Mouse (Mus musculus) liver, embryonic 14.5 days (tissue): Measurements from ENCODE around the gene Tbcd. TPM values are rescaled to one million over a fixed set of nuclear protein-coding genes. Genes with fewer than 3 reads are reported as not detected.
A peak's percentile ranks its signal among the peaks of the same experiment; 100 is the strongest.

Experiments used
- ATAC-seq: fragments of 200-750 bp; cut with Nextera tagmentation; 2 replicates; pipeline ENCODE4 v1.8.0; 2017; ENCODE audit warnings: moderate number of reproducible peaks, mild to moderate bottlenecking, moderate library complexity; ENCODE audit not compliant: insufficient read depth
- DNase-seq, 3 experiments: peaks; one replicate each; pipeline ENCODE4 v3.0.0-alpha.2; 2012 to 2013; ENCODE audit warnings: low read depth in 3 of 3, low spot score in 3 of 3
- H3K27ac ChIP-seq: fragments of 300-500 bp; sonication (generic); 2 replicates; pipeline ENCODE4 v1.5.1; 2014; ENCODE audit warnings: moderate library complexity, mild to moderate bottlenecking, control low read depth, inconsistent platforms
- H3K27me3 ChIP-seq: fragments of 300-500 bp; sonication (generic); 2 replicates; pipeline ENCODE4 v1.6.1; 2014; ENCODE audit warnings: mild to moderate bottlenecking, low read length, moderate library complexity; ENCODE audit not compliant: control insufficient read depth, insufficient read depth
- H3K36me3 ChIP-seq: fragments of 300-500 bp; sonication (generic); replicated peaks from 2 replicates; pipeline ENCODE4 v1.6.1; 2014; ENCODE audit warnings: low read depth; ENCODE audit not compliant: control insufficient read depth, insufficient read depth
- H3K4me1 ChIP-seq, 2 experiments: fragments of 200-500 bp in 1 of 2; fragments of 300-500 bp in 1 of 2; sonication (generic) in 1 of 2; replicated peaks; 2 replicates each; pipeline ENCODE4 v1.6.1; 2012 to 2014; ENCODE audit warnings: antibody characterized with exemption in 1 of 2, inconsistent platforms in 1 of 2, low read length in 1 of 2; ENCODE audit not compliant: control insufficient read depth in 2 of 2, insufficient read depth in 2 of 2
- H3K4me2 ChIP-seq: fragments of 300-500 bp; sonication (generic); 2 replicates; pipeline ENCODE4 v1.6.1; 2014; ENCODE audit warnings: low read depth, mild to moderate bottlenecking, control low read depth, moderate library complexity
- H3K4me3 ChIP-seq, 2 experiments: fragments of 200-500 bp in 1 of 2; fragments of 300-500 bp in 1 of 2; sonication (generic) in 1 of 2; 2 replicates each; pipeline ENCODE4 v1.5.1; 2012 to 2014; ENCODE audit warnings: low read depth in 2 of 2, low read length in 2 of 2, mild to moderate bottlenecking in 2 of 2, control low read depth in 1 of 2, inconsistent platforms in 1 of 2, moderate library complexity in 1 of 2; ENCODE audit not compliant: insufficient read depth in 1 of 2
- H3K9ac ChIP-seq: fragments of 300-500 bp; sonication (generic); replicated peaks from 2 replicates; pipeline ENCODE4 v1.6.1; 2014; ENCODE audit warnings: mild to moderate bottlenecking, control low read depth, moderate library complexity
- H3K9me3 ChIP-seq: fragments of 300-500 bp; sonication (generic); 2 replicates; pipeline ENCODE4 v1.6.1; 2016; ENCODE audit warnings: low read length, mixed read lengths; ENCODE audit not compliant: control insufficient read depth
- CTCF ChIP-seq: IDR thresholded peaks from 2 replicates; pipeline ENCODE4 v1.5.1; 2016; ENCODE audit warnings: antibody characterized with exemption, low read depth, control low read depth
- EP300 ChIP-seq: IDR thresholded peaks from 2 replicates; pipeline ENCODE4 v1.6.1; 2016; ENCODE audit warnings: antibody characterized with exemption, low read depth
- WGBS: fragments of 180-500 bp; shearing (Covaris S2); extraction: QIAGEN DNeasy Blood & Tissue Kit; methylation state at CpG from one replicate; pipeline ENCODE4 v1.1.7; 2014; ENCODE audit not compliant: insufficient replicate concordance; 5-methylcytosine and 5-hydroxymethylcytosine counted together
- polyA plus RNA-seq, 2 experiments: library from polyadenylated mRNA; depleted of rRNA in 1 of 2; stranded (reverse) in 1 of 2; unstranded in 1 of 2; fragments of >200 nt; fragmentation: Nextera tagmentation in 1 of 2; extraction: Ambion mirVana in 1 of 2; gene quantifications; 2 replicates each; pipeline versions ENCODE4 v1.2.1 to v1.2.3; 2012 to 2014

Tbcd gene
- 15.0 and 20.4 TPM in 2 replicates for polyA plus RNA-seq (2012; rRNA removed)
- 15.6 and 17.2 TPM in 2 replicates for polyA plus RNA-seq (2014; fragmentation: Nextera tagmentation; extraction: Ambion mirVana)

DNA sequence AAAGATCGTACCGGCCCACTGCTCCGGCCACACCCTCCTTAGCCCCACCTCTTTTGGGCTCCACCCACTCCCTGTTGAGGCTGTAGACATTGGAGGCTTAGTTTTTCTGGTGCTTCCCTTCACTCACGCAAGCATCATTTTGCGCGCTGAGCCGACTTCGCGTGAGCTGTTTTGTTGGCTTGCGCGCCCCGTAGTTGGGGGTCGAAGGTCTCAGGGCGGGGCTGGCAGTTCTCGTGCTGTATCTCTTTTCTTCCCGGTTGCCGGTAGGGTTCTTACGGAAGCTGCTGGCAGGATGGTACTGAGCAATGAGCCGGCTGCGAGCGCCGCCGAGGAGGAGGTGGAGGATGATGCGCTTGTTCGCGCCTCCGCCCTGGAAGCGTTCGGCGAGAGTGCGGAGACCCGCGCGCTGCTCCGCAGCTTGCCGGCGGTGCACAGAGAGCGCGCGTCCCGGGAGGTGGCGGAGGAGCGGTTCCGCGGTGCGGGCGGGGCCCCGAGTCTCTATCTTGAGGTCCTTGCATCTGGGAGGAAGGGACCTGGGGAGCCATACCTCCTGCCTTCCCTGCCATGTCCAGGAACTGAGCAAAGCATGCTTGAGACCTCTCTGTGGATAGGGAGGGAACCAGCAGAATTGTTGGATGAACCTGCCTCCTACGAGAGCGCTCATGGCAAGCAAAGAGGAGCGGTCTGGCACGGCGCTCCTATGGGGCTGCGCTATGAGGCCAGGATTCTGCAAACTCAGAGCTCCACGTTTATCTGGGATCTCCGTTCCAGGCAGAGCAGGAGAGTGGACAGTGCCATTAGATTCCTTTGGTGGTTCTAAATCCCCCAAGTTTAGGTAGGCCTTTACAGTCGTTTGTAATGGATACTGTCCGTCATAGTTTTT lies at the start of gene Tbcd:
TSS of gene Tbcd (plus strand) at position 197 of the 883 bp plus-strand sequence.
- Histone ChIP-seq H3K27ac (peak within 1 kb of the TSS; percentile 79), H3K4me1 (peaks cover 16 to 18% of the 10 kb centered on the region in 2 experiments), H3K4me3 (peak within 1 kb of the TSS; percentile 75 to 76), H3K4me2 (peak within 1 kb of the TSS; percentile 84), H3K9ac (peak within 1 kb of the TSS; percentile 73), H3K36me3 (peaks cover 25% of the 10 kb centered on the region), H3K27me3 (no peaks in the 10 kb centered on the region; the same call in 1 of the 2 replicates), H3K9me3 (no peaks in the 10 kb centered on the region)
- DNase-seq: peak; percentile 85 to 92 (median 89)
- under 1% methylated on average over 58 of the region's 58 CpGs for WGBS
- ATAC-seq: peak; percentile 93
- TF ChIP-seq EP300: no peak
- TF ChIP-seq CTCF: no peak; the same call in 1 of the 2 replicates

DNA sequence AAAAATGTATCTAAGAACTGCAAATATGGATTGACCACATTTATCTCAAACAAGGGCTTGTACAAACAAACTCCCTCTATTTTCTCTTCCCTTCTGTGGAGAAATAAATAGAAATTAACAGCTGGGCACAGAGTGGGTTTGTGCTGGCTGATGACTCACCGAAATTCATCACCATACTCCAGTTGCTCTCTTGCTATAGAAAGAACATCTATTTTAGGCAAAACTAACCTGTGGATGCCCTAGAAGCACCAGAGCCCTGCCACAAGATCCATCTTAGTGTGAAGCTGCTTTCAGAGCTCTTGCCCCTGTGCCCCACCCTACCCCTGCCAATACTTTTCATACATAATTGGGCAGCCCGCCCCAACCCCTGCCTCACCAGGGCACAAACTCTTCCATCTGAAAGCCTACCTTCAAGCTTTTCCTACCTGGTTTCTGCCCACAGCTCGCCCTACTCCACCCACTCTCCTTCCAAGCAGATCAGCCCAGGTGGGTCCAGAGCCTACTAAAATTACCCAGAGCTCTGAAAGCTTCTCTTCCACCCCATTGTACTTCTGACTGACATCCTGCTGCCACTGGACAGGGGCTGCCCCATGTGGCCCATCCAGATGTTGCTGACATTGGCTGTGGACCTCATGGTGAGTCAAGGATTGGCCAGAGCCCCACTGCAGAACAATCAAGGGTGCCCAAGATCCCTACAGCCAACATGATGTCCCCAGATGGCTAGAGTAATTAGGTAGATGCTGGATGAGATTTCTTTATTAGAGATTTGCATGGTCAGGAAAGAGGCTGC lies 44.2 kb upstream of the Tbcd start:
- Histone ChIP-seq H3K4me2 (no peak overlapping the region), H3K9ac (no peak overlapping the region), H3K27me3 (peaks cover 6% of the 10 kb centered on the region), H3K4me1 (no peaks in the 10 kb centered on the region), H3K4me3 (no peak overlapping the region), H3K27ac (no peak overlapping the region), H3K9me3 (no peaks in the 10 kb centered on the region), H3K36me3 (no peaks in the 10 kb centered on the region)
- 64% methylated on average over 3 of the region's 3 CpGs for WGBS
- DNase-seq (no peak), ATAC-seq (no peak)
- TF ChIP-seq CTCF: no peak
- TF ChIP-seq EP300: no peak

DNA sequence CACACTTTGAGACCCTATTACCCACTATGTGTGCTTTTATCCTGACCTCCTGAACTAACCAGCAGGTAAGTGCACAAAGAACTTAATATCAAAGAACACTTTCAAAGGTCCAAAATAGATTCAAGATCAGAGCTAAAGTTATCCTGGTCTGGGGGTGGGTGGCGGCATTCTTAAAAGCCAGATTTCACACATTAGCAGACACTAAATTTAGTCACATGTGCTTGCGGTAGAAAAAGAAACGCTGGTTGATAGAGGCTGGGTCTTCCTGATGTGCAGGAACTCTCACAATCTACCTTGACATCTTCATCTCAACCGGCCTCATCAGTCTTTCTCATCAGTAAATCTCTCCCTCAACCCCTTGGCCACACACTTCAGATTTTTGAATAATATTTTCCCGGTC lies 37.0 kb upstream of the Tbcd start:
- H3K9ac ChIP-seq: no peak overlapping the region
- TF ChIP-seq CTCF (no peak), EP300 (no peak)
- H3K4me3 ChIP-seq: no peak overlapping the region
- no peak for DNase-seq
- no peak overlapping the region for H3K27ac ChIP-seq
- peaks cover 3% of the 10 kb centered on the region for H3K27me3 ChIP-seq
- ATAC-seq: no peak
- no peaks in the 10 kb centered on the region for H3K36me3 ChIP-seq
- H3K4me1 ChIP-seq: peaks cover 0 to 3% of the 10 kb centered on the region in 2 experiments; a peak in 1 of 4 replicates
- H3K4me2 ChIP-seq: no peak overlapping the region
- no peaks in the 10 kb centered on the region for H3K9me3 ChIP-seq
- 72% methylated on average over 5 of the region's 5 CpGs for WGBS

DNA sequence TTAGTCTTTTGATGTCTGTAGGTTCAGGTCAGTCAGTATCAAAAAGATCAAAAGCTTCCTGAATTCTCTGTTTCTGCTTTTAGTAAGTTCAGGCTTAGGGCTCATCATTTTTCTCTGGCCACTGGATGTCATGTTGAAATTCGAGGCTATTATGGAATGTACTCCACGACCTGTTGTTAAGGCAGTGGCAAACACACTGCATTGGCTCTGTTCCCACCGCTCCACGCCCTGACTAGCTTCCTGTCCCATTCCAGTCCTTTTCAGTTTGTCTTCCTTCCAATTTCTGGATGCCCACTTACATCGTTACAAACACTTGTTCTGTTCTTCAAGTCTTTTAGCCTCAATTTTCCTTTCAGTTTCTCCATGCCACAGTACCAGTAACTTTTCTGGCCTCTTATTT lies 36.4 kb upstream of the Tbcd start:
- 55% methylated on average over 5 of the region's 5 CpGs for whole genome bisulfite sequencing

DNA sequence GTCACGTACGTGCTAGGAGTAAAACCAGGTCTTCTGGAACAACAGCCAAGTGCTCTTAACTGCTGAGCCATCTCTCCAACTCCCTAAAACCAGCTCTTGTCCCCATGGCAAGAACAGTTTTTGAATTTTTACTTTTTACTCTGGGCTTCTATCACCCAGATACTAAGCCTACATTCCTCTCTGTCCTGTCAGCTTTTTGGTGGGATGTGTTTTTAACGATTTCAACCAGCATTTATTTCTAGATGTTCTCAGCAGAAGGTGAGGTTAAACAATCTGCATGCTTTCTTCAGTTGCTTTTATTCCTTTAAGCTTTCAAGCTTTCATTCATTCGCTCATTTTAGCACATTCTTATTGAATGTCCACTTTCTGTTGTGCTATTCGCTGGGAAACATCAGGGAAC lies 33.8 kb upstream of the Tbcd start:
- 77% methylated on average over 5 of the region's 5 CpGs for WGBS
- Histone ChIP-seq H3K36me3 (no peaks in the 10 kb centered on the region; the same call in 1 of the 2 replicates), H3K4me3 (no peak overlapping the region), H3K27me3 (no peaks in the 10 kb centered on the region; the same call in 1 of the 2 replicates), H3K4me1 (peaks cover 9 to 16% of the 10 kb centered on the region in 2 experiments), H3K27ac (no peak overlapping the region), H3K9ac (no peak overlapping the region), H3K9me3 (no peaks in the 10 kb centered on the region), H3K4me2 (no peak overlapping the region)
- DNase-seq (no peak), ATAC-seq (no peak)
- TF ChIP-seq CTCF (no peak), EP300 (no peak)

More for the DNA sequence above, 36.4 kb upstream of the Tbcd start:
- DNase-seq (no peak), ATAC-seq (no peak)
- no peak overlapping the region for H3K4me2 ChIP-seq
- no peak overlapping the region for H3K27ac ChIP-seq
- peaks cover 2% of the 10 kb centered on the region for H3K27me3 ChIP-seq
- H3K4me1 ChIP-seq: peaks cover 1 to 3% of the 10 kb centered on the region in 2 experiments
- no peak overlapping the region for H3K4me3 ChIP-seq
- H3K36me3 ChIP-seq: no peaks in the 10 kb centered on the region
- no peak overlapping the region for H3K9ac ChIP-seq
- TF ChIP-seq CTCF (no peak), EP300 (no peak)
- H3K9me3 ChIP-seq: no peaks in the 10 kb centered on the region
